Mouse (Mus musculus) MEL (cell line): Measurements from ENCODE around the gene Dirc2.

Source experiments
- CHD1 ChIP-seq: IDR thresholded peaks from 2 replicates; pipeline ENCODE4 v1.6.1; 2012; ENCODE audit warnings: low read depth, mild to moderate bottlenecking, inconsistent platforms, low read length, improper control_type of control experiment
- CHD2 ChIP-seq: IDR thresholded peaks from 2 replicates; pipeline ENCODE4 v1.6.1; 2011; ENCODE audit warnings: low read length, improper control_type of control experiment
- CTCF ChIP-seq, 3 experiments: IDR thresholded peaks in 2 of 3; conservative IDR thresholded peaks in 1 of 3; 2 replicates each; pipeline ENCODE4 v1.5.1; 2011 to 2012; ENCODE audit warnings: low read length in 3 of 3, low read depth in 2 of 3, mild to moderate bottlenecking in 2 of 3, improper control_type of control experiment in 1 of 3, inconsistent platforms in 1 of 3, mixed read lengths in 1 of 3, moderate library complexity in 1 of 3; ENCODE audit not compliant: control insufficient read depth in 1 of 3, insufficient read depth in 1 of 3, poor library complexity in 1 of 3, severe bottlenecking in 1 of 3
- GATA1 ChIP-seq: IDR thresholded peaks from 2 replicates; pipeline ENCODE4 v1.6.1; 2011; ENCODE audit warnings: low read depth, low read length, improper control_type of control experiment
- HCFC1 ChIP-seq: IDR thresholded peaks from 2 replicates; pipeline ENCODE4 v1.6.1; 2012; ENCODE audit warnings: low read depth, mild to moderate bottlenecking, inconsistent platforms, low read length, improper control_type of control experiment, moderate library complexity
- POLR2A ChIP-seq, 2 experiments: IDR thresholded peaks; 2 replicates each; pipeline ENCODE4 v1.6.1; 2011 to 2012; ENCODE audit warnings: low read length in 2 of 2, mild to moderate bottlenecking in 2 of 2, control low read depth in 1 of 2, improper control_type of control experiment in 1 of 2, low read depth in 1 of 2, moderate library complexity in 1 of 2; ENCODE audit not compliant: control insufficient read depth in 1 of 2, insufficient read depth in 1 of 2, poor library complexity in 1 of 2
- TCF12 ChIP-seq: IDR thresholded peaks from 2 replicates; pipeline ENCODE4 v1.6.1; 2014; ENCODE audit warnings: low read depth, mild to moderate bottlenecking, inconsistent platforms, low read length, improper control_type of control experiment, moderate library complexity

DNA sequence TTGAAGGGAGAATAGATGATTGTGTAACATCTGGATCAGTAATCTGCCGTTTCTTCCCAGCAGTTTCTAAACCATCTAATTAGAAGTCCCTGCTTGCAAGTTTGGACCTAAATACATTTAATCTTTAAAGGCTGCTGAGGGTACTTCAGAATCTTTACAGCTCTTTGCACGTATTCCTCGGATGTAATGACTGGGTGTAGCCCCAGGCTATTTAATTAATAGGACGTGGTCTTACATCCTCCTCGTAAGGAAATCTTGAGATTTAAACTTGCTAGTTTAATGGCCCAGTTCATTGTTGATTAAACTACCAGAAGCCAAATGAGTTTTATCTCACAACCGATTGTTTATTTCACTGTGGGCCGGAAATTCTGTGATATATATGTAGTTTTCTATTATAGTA is 10.5 kb upstream of the Dirc2 start:
- TF ChIP-seq CHD2 (no peak), POLR2A (IDR thresholded peaks at IDR 0.05; ENCODE audit: control insufficient read depth in 1 of 2, insufficient read depth in 1 of 2, low read depth in 1 of 2, low read length in 2 of 2, poor library complexity in 1 of 2) (no peak), CTCF (IDR thresholded peaks at IDR 0.05 in 2 of 3, conservative IDR thresholded peaks at IDR 0.05 in 1 of 3; ENCODE audit: control insufficient read depth in 1 of 3, insufficient read depth in 1 of 3, low read depth in 2 of 3, low read length in 3 of 3, poor library complexity in 1 of 3, severe bottlenecking in 1 of 3) (no peak), CHD1 (no peak), TCF12 (no peak), GATA1 (no peak), HCFC1 (no peak)
